Mouse (Mus musculus) stomach, embryonic 15.5 days (tissue): Measurements from ENCODE around the gene Pde6c. TPM values are rescaled to one million over a fixed set of nuclear protein-coding genes. Genes with fewer than 3 reads are reported as not detected.

Experiments used
- ATAC-seq: fragments of 200-750 bp; cut with Nextera tagmentation; 2 replicates; pipeline ENCODE4 v1.8.0; 2017; ENCODE audit warnings: low read depth, moderate number of reproducible peaks, moderate TSS enrichment; ENCODE audit not compliant: insufficient read depth, low FRiP score
- H3K27ac ChIP-seq: fragments of 300-500 bp; sonication (generic); 2 replicates; pipeline ENCODE4 v1.5.1; 2015; ENCODE audit warnings: mild to moderate bottlenecking, inconsistent platforms
- H3K27me3 ChIP-seq: fragments of 300-500 bp; sonication (generic); replicated peaks from 2 replicates; pipeline ENCODE4 v1.6.1; 2015; ENCODE audit warnings: inconsistent platforms
- H3K36me3 ChIP-seq: fragments of 300-500 bp; sonication (generic); 2 replicates; pipeline ENCODE4 v1.6.1; 2015; ENCODE audit warnings: inconsistent platforms
- H3K4me1 ChIP-seq: fragments of 300-500 bp; sonication (generic); 2 replicates; pipeline ENCODE4 v1.6.1; 2015; ENCODE audit warnings: inconsistent platforms
- H3K4me2 ChIP-seq: fragments of 300-500 bp; sonication (generic); 2 replicates; pipeline ENCODE4 v1.6.1; 2015; ENCODE audit warnings: mild to moderate bottlenecking, inconsistent platforms
- H3K4me3 ChIP-seq: fragments of 300-500 bp; sonication (generic); replicated peaks from 2 replicates; pipeline ENCODE4 v1.5.1; 2015; ENCODE audit warnings: inconsistent platforms
- H3K9ac ChIP-seq: fragments of 300-500 bp; sonication (generic); 2 replicates; pipeline ENCODE4 v1.6.1; 2015; ENCODE audit warnings: inconsistent platforms
- H3K9me3 ChIP-seq: fragments of 300-500 bp; sonication (generic); 2 replicates; pipeline ENCODE4 v1.6.1; 2016; ENCODE audit warnings: inconsistent platforms
- WGBS: fragments of 180-500 bp; shearing (Covaris S2); methylation state at CpG from one replicate; pipeline ENCODE4 v1.1.7; 2015; 5-methylcytosine and 5-hydroxymethylcytosine counted together
- polyA plus RNA-seq: library from polyadenylated mRNA; unstranded; fragments of >200 nt; fragmentation: Nextera tagmentation; extraction: Ambion mirVana; gene quantifications from 2 replicates; pipeline ENCODE4 v1.2.1, GENCODE M21; 2015

Pde6c gene
- polyA plus RNA-seq, 1 experiment from 2014 or later = 0.71 TPM

DNA sequence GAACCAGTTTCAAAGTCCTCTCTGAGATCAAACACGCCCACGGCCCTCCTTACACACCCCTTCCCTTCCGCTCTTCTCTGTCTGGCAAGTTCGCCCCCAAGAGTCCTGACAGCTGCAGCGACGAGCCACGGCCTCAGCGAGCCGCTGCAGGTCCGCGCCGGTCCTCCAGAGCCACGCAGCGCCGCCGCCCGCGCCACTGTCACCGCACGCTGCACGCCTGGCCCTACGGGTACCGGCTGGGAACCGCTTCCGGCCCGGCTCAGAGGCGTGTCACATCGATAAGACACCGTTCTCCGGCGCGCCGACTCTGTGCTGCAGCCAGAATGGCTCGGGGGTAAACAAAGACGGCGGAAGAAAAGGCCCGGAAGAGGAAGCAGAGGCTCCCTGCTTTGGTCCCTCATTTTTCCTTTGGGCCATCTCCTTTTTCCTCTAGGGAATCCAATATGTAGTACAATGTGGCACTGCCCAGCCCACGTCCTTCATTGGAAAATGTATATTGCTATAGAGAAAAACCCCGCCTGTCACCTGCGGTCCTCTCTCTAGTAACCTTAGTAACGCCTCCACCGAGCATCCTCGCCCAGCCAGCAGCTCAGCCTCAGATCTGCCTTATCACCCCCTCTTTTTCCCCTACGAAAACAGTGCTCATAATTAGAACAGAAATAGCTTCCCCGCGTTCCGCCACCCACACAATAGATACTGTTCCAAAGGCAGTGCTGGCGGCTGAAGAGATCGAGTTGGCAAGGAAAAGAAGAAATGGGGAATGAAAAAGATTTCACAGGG, 91.5 kb downstream of the Pde6c start, which contains the start of gene Fra10ac1:
TSS of gene Fra10ac1 (minus strand) at position 252 of the 780 bp plus-strand sequence.
- under 1% methylated on average over 49 of the region's 49 CpGs for WGBS
- Histone ChIP-seq H3K27me3 (no peaks in the 10 kb centered on the region), H3K36me3 (no peaks in the 10 kb centered on the region)

DNA sequence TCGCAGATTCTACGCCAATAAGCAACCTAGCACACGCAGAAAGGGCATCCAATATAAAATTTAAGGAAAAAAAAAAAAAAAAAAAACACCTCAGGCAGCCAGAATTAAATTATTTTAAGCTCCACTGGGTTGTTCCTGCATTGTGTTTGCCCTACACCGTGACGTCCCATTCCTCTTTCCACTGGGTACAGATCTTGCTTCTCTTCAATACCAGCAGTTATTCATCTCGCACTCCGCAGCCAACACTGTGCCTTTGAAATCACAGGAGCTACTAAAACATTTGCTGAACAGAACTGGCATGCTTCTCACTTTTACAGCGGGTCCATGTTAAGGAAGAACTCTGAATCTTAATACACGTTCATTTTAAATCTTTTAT, 92.1 kb downstream of the Pde6c start:
- H3K4me3 ChIP-seq = peak overlapping the region; percentile 82
- H3K4me1 ChIP-seq = peaks cover 5% of the 10 kb centered on the region; the same call in 1 of the 2 replicates
- no peaks in the 10 kb centered on the region for H3K9me3 ChIP-seq
- no peak overlapping the region for H3K9ac ChIP-seq
- WGBS = 11% methylated on average over 9 of the region's 9 CpGs
- no peak for ATAC-seq
- H3K27ac ChIP-seq = peak overlapping the region; percentile 93
- H3K27me3 ChIP-seq = no peaks in the 10 kb centered on the region
- peak overlapping the region; percentile 78 for H3K4me2 ChIP-seq
- H3K36me3 ChIP-seq = no peaks in the 10 kb centered on the region

More for the DNA sequence above, 91.5 kb downstream of the Pde6c start, which contains the start of gene Fra10ac1:
- H3K9ac ChIP-seq = peak within 1 kb of the TSS; percentile 33
- H3K4me3 ChIP-seq = peak within 1 kb of the TSS; percentile 82
- H3K4me1 ChIP-seq = peaks cover 5% of the 10 kb centered on the region; the same call in 1 of the 2 replicates
- H3K9me3 ChIP-seq = no peaks in the 10 kb centered on the region
- peak within 1 kb of the TSS; percentile 78 for H3K4me2 ChIP-seq
- H3K27ac ChIP-seq = peak within 1 kb of the TSS; percentile 93
- ATAC-seq = peak; percentile 96

DNA sequence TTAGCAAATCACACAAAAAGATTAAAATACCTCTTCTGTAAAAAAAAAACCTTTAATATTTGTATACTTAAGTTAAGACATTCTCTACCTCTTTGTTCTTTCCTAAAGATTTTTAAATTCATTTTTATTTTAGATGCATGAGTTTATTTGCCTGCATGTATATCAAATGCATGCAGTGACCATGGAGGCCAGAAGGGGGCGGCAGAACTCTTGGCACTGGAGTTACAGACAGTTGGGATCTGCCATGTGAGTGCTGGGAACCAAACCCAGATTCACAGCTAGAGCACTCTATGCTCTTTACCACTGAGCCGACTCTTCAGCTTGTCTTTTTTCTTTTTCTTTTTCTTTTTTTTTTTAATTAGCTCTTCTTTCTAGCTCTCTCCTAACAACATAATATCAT, 96.1 kb downstream of the Pde6c start:
- no peak for ATAC-seq
- WGBS = 49% methylated on average over 2 of the region's 2 CpGs
- H3K27me3 ChIP-seq = no peaks in the 10 kb centered on the region
- no peaks in the 10 kb centered on the region for H3K36me3 ChIP-seq
- no peaks in the 10 kb centered on the region for H3K4me1 ChIP-seq
- H3K27ac ChIP-seq = no peak overlapping the region
- no peaks in the 10 kb centered on the region for H3K9me3 ChIP-seq
- H3K4me3 ChIP-seq = no peak overlapping the region
- no peak overlapping the region for H3K9ac ChIP-seq
- H3K4me2 ChIP-seq = no peak overlapping the region

DNA sequence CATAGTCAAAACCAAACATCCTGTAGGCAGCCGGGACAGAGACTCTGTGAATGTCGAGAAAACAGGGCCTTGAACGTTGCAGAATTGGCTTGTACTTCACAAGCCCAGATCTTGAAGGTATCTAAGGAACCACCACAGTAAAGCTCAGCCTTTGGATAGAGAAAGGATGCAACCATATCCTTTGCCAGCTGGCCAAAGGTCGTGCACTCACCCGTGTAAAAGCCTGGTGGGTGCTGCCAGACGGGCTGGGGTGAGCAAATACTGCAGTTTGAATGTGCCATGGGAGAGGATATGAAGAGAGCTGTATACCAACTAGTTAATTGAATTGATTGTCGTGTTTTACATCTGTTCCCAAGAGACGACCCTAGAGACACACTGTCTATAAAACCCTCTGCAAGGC, 99.5 kb downstream of the Pde6c start:
- no peak for ATAC-seq
- H3K4me1 ChIP-seq = no peaks in the 10 kb centered on the region
- no peak overlapping the region for H3K4me3 ChIP-seq
- H3K9ac ChIP-seq = no peak overlapping the region
- WGBS = 50% methylated on average over 8 of the region's 8 CpGs
- H3K36me3 ChIP-seq = no peaks in the 10 kb centered on the region
- H3K9me3 ChIP-seq = no peaks in the 10 kb centered on the region
- no peak overlapping the region for H3K4me2 ChIP-seq
- H3K27me3 ChIP-seq = no peaks in the 10 kb centered on the region
- no peak overlapping the region for H3K27ac ChIP-seq

DNA sequence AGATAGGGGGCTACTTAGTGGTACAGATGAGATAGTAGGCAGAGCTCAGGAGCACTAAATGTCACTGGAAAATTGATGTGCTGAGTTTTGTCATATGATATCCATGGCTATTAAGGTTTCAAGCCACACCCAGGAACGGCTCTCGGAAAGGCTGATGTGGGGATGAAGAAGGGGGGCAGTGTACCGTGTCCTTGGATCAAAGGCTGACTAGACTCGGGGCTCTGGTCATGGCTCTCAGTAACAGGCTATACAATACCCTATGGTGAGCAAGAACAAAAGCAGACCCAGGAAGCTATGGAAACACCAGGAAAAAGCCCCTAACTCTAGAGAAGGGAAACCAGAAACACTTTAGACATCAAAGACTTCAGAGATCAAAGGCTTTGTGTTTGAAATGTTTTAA, 99.9 kb downstream of the Pde6c start:
- no peak overlapping the region for H3K9ac ChIP-seq
- no peak overlapping the region for H3K27ac ChIP-seq
- no peak overlapping the region for H3K4me2 ChIP-seq
- H3K9me3 ChIP-seq = no peaks in the 10 kb centered on the region
- H3K4me3 ChIP-seq = no peak overlapping the region
- 22% methylated on average over 4 of the region's 4 CpGs for WGBS
- H3K27me3 ChIP-seq = no peaks in the 10 kb centered on the region
- H3K36me3 ChIP-seq = no peaks in the 10 kb centered on the region
- no peak for ATAC-seq
- H3K4me1 ChIP-seq = no peaks in the 10 kb centered on the region

Other genes starting within 250 kb of the Pde6c start
- gene Myof, start 89.2 kb upstream of the Pde6c start, polyA plus RNA-seq = 14.1 and 15.9 TPM in 2 replicates
- 25.9 and 26.7 TPM in 2 replicates for gene Cep55, start 77.8 kb upstream of the Pde6c start, polyA plus RNA-seq
- 5.3 and 7.0 TPM in 2 replicates for gene Ffar4, start 35.7 kb upstream of the Pde6c start, polyA plus RNA-seq
- gene Rbp4, start 7.5 kb upstream of the Pde6c start, polyA plus RNA-seq = 102 and 206 TPM in 2 replicates
- gene Fra10ac1, start 91.4 kb downstream of the Pde6c start, polyA plus RNA-seq = 33.7 and 37.4 TPM in 2 replicates
- 0.92 and 1.1 TPM in 2 replicates for gene Lgi1, start 131.8 kb downstream of the Pde6c start, polyA plus RNA-seq